Mouse (Mus musculus) embryonic facial prominence, embryonic 12.5 days (tissue): ENCODE data around the gene Cass4. TPM values are rescaled to one million over a fixed set of nuclear protein-coding genes. Genes with fewer than 3 reads are reported as not detected.

Source experiments
- ATAC-seq: fragments of 200-750 bp; cut with Nextera tagmentation; 2 replicates; pipeline ENCODE4 v1.8.0; 2017; ENCODE audit not compliant: insufficient number of reproducible peaks, insufficient read depth, low FRiP score, low TSS enrichment
- H3K27ac ChIP-seq: fragments of 300-500 bp; sonication (generic); 2 replicates; pipeline ENCODE4 v1.5.1; 2016; ENCODE audit warnings: mild to moderate bottlenecking
- H3K27me3 ChIP-seq: fragments of 300-500 bp; sonication (generic); 2 replicates; pipeline ENCODE4 v1.6.1; 2016; ENCODE audit warnings: mild to moderate bottlenecking, moderate library complexity
- H3K36me3 ChIP-seq: fragments of 300-500 bp; sonication (generic); 2 replicates; pipeline ENCODE4 v1.6.1; 2016; ENCODE audit warnings: mild to moderate bottlenecking
- H3K4me1 ChIP-seq: fragments of 300-500 bp; sonication (generic); 2 replicates; pipeline ENCODE4 v1.6.1; 2016
- H3K4me2 ChIP-seq: fragments of 300-500 bp; sonication (generic); replicated peaks from 2 replicates; pipeline ENCODE4 v1.6.1; 2016; ENCODE audit warnings: mild to moderate bottlenecking, moderate library complexity
- H3K4me3 ChIP-seq: fragments of 300-500 bp; sonication (generic); 2 replicates; pipeline ENCODE4 v1.5.1; 2016; ENCODE audit warnings: mild to moderate bottlenecking
- H3K9ac ChIP-seq: fragments of 300-500 bp; sonication (generic); 2 replicates; pipeline ENCODE4 v1.6.1; 2016; ENCODE audit warnings: mild to moderate bottlenecking, moderate library complexity
- H3K9me3 ChIP-seq: fragments of 300-500 bp; sonication (generic); 2 replicates; pipeline ENCODE4 v1.6.1; 2016; ENCODE audit warnings: mild to moderate bottlenecking, moderate library complexity
- WGBS: fragments of 180-500 bp; shearing (Covaris S2); methylation state at CpG from one replicate; pipeline ENCODE4 v1.1.7; 2016; 5-methylcytosine and 5-hydroxymethylcytosine counted together
- polyA plus RNA-seq: library from polyadenylated mRNA; unstranded; fragments of >200 nt; fragmentation: Nextera tagmentation; extraction: Ambion mirVana; gene quantifications from 2 replicates; pipeline ENCODE4 v1.2.1, GENCODE M21; 2016

The Cass4 gene
- polyA plus RNA-seq, 1 experiment from 2014 or later: 0.20 TPM

- ATAC-seq: no peak
- Histone ChIP-seq H3K36me3 (peaks cover 91% of the 10 kb centered on the region), H3K9ac (no peak overlapping the region), H3K27me3 (no peaks in the 10 kb centered on the region), H3K27ac (no peak overlapping the region), H3K4me1 (no peaks in the 10 kb centered on the region), H3K4me3 (no peak overlapping the region), H3K4me2 (no peak overlapping the region), H3K9me3 (no peaks in the 10 kb centered on the region)
- 86% methylated on average over 7 of the region's 7 CpGs for WGBS
Measured at GRCm38 (mm10) chr2:172363176-172363575, 30.4 kb upstream of the Cass4 start.

DNA sequence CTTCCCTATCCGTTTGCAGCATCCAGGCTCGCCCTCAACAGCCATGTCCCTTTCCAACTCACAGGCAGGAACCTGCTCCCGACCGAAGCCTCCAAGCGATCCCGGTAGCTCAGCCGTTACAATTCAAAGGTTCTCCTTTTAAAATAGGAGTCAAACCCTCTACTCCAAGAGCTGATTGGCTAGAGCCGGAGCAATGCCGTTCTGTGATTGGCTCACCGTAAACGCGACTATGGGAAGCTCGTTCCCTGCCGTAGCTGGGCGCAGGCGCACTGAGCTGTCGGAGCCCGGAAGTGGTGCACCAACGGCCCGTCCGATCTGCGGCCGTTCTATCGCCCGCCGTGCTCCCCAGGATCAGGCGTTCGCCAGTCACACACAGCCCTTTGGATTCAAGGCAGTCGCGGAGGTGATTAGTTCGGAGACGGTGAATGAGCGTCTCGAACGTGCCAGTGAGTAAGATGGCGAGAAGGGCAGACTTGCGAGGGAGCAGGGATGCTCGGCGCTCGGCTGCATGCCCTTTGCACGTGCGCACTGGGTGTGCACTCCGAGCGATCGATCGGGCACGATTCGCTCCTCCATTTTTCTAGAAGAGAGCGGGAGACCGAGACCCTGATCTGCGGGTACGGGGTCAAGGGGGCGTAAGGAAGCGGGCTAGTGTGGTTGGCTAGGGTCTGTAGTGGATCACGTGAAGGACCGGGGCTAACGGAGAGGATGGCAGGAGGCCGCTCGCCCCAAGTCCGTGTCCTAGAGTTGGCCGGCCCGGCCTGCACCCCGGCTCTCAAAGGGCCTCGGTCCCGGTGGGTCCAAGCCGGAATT, 23.0 kb upstream of the Cass4 start, which contains the start of the genes Aurka and Cstf1:
Gene Aurka (minus strand): TSS at position 125 of the 813 bp plus-strand sequence.
Gene Cstf1 (plus strand): TSS at position 271 of the 813 bp plus-strand sequence.
- Histone ChIP-seq H3K4me1 (peaks cover 23% of the 10 kb centered on the region), H3K4me3 (peak within 1 kb of the TSS; percentile 92), H3K4me2 (peak within 1 kb of the TSS; percentile 85), H3K9me3 (no peaks in the 10 kb centered on the region), H3K36me3 (peaks cover 50% of the 10 kb centered on the region), H3K27me3 (no peaks in the 10 kb centered on the region), H3K9ac (peak within 1 kb of the TSS; percentile 94), H3K27ac (peak within 1 kb of the TSS; percentile 81)
- ATAC-seq: peak; percentile 97
- WGBS: under 1% methylated on average over 66 of the region's 66 CpGs

- Histone ChIP-seq H3K27ac (peak overlapping the region; percentile 80), H3K9me3 (no peaks in the 10 kb centered on the region), H3K9ac (peak overlapping the region; percentile 94), H3K4me2 (peak overlapping the region; percentile 79), H3K36me3 (peaks cover 50% of the 10 kb centered on the region), H3K4me3 (peak overlapping the region; percentile 92), H3K27me3 (no peaks in the 10 kb centered on the region), H3K4me1 (peaks cover 23% of the 10 kb centered on the region)
- ATAC-seq: no peak
- under 1% methylated on average over 11 of the region's 11 CpGs for WGBS
Measured at GRCm38 (mm10) chr2:172371258-172371657, 22.3 kb upstream of the Cass4 start.

DNA sequence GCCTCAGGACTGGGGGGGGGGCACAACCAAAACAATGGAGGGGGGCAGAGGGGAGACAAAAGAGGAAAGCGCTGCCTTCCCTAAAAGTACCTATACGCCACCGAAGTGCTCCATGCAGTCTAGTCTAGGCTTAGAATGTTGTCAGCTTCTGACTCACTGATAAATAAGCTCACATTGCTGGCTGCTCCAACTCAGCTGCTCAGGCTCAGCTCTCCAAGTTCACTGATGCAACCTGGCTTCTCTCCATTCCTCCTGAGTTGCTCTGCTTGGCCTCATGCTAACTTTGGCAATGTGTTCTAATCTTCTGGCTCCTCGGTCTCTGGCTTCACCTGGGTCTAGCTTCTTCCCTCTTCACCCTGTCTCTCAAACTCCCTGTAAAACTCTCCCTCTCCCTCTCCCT, 17.0 kb upstream of the Cass4 start:
- Histone ChIP-seq H3K27me3 (no peaks in the 10 kb centered on the region), H3K9me3 (no peaks in the 10 kb centered on the region), H3K4me2 (no peak overlapping the region), H3K27ac (no peak overlapping the region), H3K36me3 (peaks cover 90% of the 10 kb centered on the region), H3K4me3 (no peak overlapping the region), H3K4me1 (peaks cover 6% of the 10 kb centered on the region), H3K9ac (no peak overlapping the region)
- no peak for ATAC-seq
- WGBS: 85% methylated on average over 4 of the region's 4 CpGs

DNA sequence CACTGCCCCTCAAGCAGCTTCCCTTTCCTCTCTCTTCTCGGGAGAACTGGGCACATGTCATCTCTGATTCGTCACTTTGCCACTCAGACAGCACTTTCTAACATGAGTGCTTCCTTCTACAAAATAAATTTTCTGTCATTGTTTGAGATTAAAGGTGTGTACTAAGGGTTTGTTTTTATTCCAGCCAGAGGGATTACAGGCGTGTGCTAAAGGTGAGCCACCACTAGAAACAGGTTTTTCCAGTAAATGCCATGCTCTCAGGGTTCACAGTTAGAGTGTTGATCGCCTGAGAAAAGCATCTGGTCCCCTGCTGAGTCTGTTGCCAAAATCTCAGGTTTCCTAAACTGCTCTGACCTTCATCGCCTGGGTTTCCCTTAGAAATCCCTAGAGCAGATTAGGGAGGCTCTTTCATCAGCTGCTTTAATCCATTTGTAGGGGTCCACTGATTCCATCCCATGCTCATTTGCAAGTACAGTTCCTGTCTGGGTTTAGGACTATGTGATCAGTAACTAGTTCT, 16.5 kb upstream of the Cass4 start:
- WGBS: 62% methylated on average over 4 of the region's 5 CpGs
- no peaks in the 10 kb centered on the region for H3K9me3 ChIP-seq
- H3K27me3 ChIP-seq: no peaks in the 10 kb centered on the region
- no peak overlapping the region for H3K9ac ChIP-seq
- H3K36me3 ChIP-seq: peaks cover 95% of the 10 kb centered on the region
- H3K4me3 ChIP-seq: no peak overlapping the region
- peaks cover 1% of the 10 kb centered on the region for H3K4me1 ChIP-seq
- no peak overlapping the region for H3K27ac ChIP-seq
- no peak for ATAC-seq
- H3K4me2 ChIP-seq: no peak overlapping the region

DNA sequence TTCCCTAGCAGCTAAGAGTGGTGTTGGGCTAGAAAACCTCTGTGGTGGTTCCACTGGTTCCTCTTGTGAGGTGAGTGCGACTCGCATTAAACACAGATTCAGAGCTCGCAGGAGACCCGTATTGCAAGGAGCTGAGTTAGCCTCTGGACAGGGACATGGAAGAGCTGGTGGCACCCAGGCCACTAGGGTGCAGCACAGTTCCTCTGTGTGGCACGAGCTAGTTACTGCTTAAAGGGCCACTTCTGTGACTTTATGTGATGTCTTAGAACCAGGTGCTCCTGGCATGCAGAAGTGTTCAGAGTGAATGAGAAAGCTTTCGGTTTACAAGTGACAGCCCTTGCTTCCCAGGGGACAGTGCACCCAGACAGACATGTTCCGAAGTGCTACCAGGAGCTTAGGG, 15.3 kb upstream of the Cass4 start:
- ATAC-seq: no peak
- Histone ChIP-seq H3K4me2 (no peak overlapping the region), H3K27ac (no peak overlapping the region), H3K9me3 (no peaks in the 10 kb centered on the region), H3K4me1 (no peaks in the 10 kb centered on the region), H3K36me3 (peaks cover 92% of the 10 kb centered on the region), H3K9ac (no peak overlapping the region), H3K27me3 (no peaks in the 10 kb centered on the region), H3K4me3 (no peak overlapping the region)
- 72% methylated on average over 7 of the region's 7 CpGs for WGBS

DNA sequence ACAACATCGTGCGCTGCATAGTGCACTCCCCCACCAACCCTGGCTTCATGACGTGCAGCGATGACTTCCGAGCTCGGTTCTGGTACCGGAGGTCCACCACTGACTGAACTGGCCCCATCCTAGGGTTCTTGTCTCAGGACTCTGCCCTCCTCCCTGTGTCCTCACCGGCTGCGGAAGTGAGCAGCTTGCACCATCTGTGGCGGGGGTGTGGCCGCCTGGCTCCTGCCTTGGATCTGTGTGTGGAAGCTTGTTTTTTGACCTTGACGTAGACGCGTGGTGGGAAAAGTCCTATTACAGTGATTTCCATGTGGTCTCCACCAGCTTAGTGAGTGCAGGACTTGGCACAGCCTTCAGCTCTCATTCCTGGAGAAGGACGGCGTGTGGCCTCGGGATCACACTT, 13.1 kb upstream of the Cass4 start:
- H3K9ac ChIP-seq: no peak overlapping the region
- no peaks in the 10 kb centered on the region for H3K4me1 ChIP-seq
- H3K36me3 ChIP-seq: peaks cover 70% of the 10 kb centered on the region
- no peaks in the 10 kb centered on the region for H3K27me3 ChIP-seq
- no peaks in the 10 kb centered on the region for H3K9me3 ChIP-seq
- no peak overlapping the region for H3K27ac ChIP-seq
- 95% methylated on average over 17 of the region's 17 CpGs for WGBS
- no peak for ATAC-seq
- no peak overlapping the region for H3K4me2 ChIP-seq
- H3K4me3 ChIP-seq: no peak overlapping the region

GRCm38 (mm10) chr2:172381341-172381740, 12.3 kb upstream of the Cass4 start:
- no peak overlapping the region for H3K4me2 ChIP-seq
- H3K4me1 ChIP-seq: no peaks in the 10 kb centered on the region
- no peak for ATAC-seq
- H3K27ac ChIP-seq: no peak overlapping the region
- H3K9me3 ChIP-seq: no peaks in the 10 kb centered on the region
- H3K27me3 ChIP-seq: no peaks in the 10 kb centered on the region
- H3K36me3 ChIP-seq: peaks cover 62% of the 10 kb centered on the region
- WGBS: 96% methylated on average over 11 of the region's 11 CpGs
- no peak overlapping the region for H3K9ac ChIP-seq
- H3K4me3 ChIP-seq: no peak overlapping the region

- H3K27me3 ChIP-seq: no peaks in the 10 kb centered on the region
- 91% methylated on average over 12 of the region's 12 CpGs for WGBS
- H3K9me3 ChIP-seq: no peaks in the 10 kb centered on the region
- no peaks in the 10 kb centered on the region for H3K4me1 ChIP-seq
- H3K9ac ChIP-seq: no peak overlapping the region
- H3K4me2 ChIP-seq: no peak overlapping the region
- no peak for ATAC-seq
- H3K36me3 ChIP-seq: peaks cover 56% of the 10 kb centered on the region
- H3K27ac ChIP-seq: no peak overlapping the region
- H3K4me3 ChIP-seq: no peak overlapping the region
Measured at GRCm38 (mm10) chr2:172381898-172382297, 11.7 kb upstream of the Cass4 start.

DNA sequence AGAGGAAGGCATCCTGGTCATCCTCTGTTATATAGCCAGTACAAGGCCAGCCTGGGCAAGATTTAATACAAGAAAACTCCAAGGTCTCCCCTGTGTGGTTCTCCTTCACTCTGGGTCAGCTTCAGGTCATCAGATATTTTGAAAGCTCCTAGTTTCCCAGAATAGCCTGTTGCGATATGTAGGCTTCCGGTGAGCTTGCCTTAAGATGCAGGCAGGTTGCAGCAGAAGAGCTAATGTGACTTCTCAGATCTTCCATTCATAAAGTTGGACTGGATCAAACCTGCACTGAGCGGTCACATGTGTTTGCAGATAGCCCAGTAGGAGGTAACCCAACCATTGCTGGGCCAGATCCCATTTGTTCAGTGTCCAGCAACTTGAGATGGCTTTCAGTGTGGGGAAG, 8.9 kb upstream of the Cass4 start:
- Histone ChIP-seq H3K4me2 (no peak overlapping the region), H3K9me3 (no peaks in the 10 kb centered on the region), H3K27me3 (no peaks in the 10 kb centered on the region), H3K4me3 (no peak overlapping the region), H3K36me3 (peaks cover 28% of the 10 kb centered on the region), H3K4me1 (no peaks in the 10 kb centered on the region), H3K27ac (no peak overlapping the region), H3K9ac (no peak overlapping the region)
- ATAC-seq: no peak
- 91% methylated on average over 3 of the region's 3 CpGs for WGBS

DNA sequence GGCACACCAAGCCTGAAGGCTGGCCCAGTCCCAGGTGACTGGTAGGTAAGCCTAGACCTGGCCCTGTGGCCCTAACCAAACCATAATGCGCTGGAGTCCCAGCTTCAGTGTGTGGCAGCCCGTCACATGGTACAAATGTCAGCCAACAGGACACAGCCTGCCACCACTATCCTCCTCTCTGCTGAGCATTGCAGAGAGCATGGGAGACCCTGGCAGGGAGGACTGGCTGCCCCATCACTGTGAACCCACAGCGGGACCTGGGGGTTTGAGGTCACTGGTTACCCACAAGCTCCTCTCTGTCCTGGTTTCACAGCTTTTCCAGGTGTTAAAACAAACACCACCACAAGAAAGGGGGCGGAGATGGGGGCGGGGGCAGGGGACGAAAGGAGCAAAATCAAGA, 3.3 kb upstream of the Cass4 start:
- no peaks in the 10 kb centered on the region for H3K4me1 ChIP-seq
- H3K27me3 ChIP-seq: no peaks in the 10 kb centered on the region
- H3K36me3 ChIP-seq: no peaks in the 10 kb centered on the region
- H3K27ac ChIP-seq: no peak overlapping the region
- H3K9me3 ChIP-seq: no peaks in the 10 kb centered on the region
- H3K4me3 ChIP-seq: no peak overlapping the region
- 38% methylated on average over 6 of the region's 6 CpGs for WGBS
- ATAC-seq: no peak
- H3K4me2 ChIP-seq: no peak overlapping the region
- H3K9ac ChIP-seq: no peak overlapping the region

DNA sequence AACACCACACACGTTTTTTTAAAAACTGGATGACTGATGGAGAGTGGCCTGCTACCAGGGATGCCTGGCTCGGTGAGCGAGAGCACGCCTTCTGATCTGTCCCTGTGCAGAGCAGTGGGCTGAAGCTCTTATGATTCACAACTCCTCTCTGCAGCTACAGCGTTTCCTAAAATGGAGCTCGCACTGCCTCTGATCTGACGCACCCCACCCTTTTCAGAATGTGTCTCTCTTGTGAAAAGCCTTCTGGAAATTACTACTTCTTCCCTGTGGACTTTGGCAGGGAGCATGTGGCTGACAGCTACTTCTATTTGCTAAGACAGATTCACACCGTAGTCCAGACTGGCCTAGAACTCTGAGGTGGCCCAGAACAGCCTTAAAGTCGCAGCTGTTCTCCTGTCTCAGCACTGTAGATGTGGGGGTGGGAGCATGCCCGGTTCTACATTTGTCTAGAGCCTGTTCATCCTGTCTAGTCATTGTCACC, 1.5 kb upstream of the Cass4 start:
- H3K4me2 ChIP-seq: no peak overlapping the region
- no peaks in the 10 kb centered on the region for H3K9me3 ChIP-seq
- no peak for ATAC-seq
- 72% methylated on average over 10 of the region's 10 CpGs for WGBS
- H3K4me1 ChIP-seq: 0 out of 2 replicates have a peak, but pooled peaks cover 4% of the 10 kb centered on the region
- no peak overlapping the region for H3K9ac ChIP-seq
- no peaks in the 10 kb centered on the region for H3K36me3 ChIP-seq
- H3K27ac ChIP-seq: no peak overlapping the region
- H3K4me3 ChIP-seq: no peak overlapping the region
- H3K27me3 ChIP-seq: no peaks in the 10 kb centered on the region
